Comparison of ENCODE assay signal across 8 mouse cellular contexts in genomic region chr13:55512379-55513031, GRCm38 (mm10). TPM values are rescaled to one million over a fixed set of nuclear protein-coding genes. Genes with fewer than 3 reads are reported as not detected.
DNase-seq lines count a peak whose midpoint lies in the region; ATAC-seq and TF ChIP-seq lines count a peak whose summit lies in the region.

No protein-coding gene starts in this region.

- H3K9ac ChIP-seq in hindbrain, embryonic 16.5 days (ENCODE audit: low read depth, low read length), result peak overlapping the region; percentile 97
- H3K9ac ChIP-seq in liver, embryonic 14.5 days (replicated peaks), result peak overlapping the region; percentile 66
- H3K9ac ChIP-seq in neural tube, embryonic 14.5 days (replicated peaks; ENCODE audit: low read depth, low read length), result peak overlapping the region; percentile 92

- 13% methylated on average over 25 of the region's 25 CpGs for whole genome bisulfite sequencing in spleen, adult 2 months
- WGBS in hindbrain, embryonic 16.5 days, result 2% methylated on average over 25 of the region's 25 CpGs
- 8% methylated on average over 25 of the region's 25 CpGs for WGBS in liver, embryonic 14.5 days (ENCODE audit: insufficient replicate concordance)
- 3% methylated on average over 25 of the region's 25 CpGs for WGBS in neural tube, embryonic 14.5 days

- H3K4me2 ChIP-seq in hindbrain, embryonic 16.5 days (ENCODE audit: low read length), result peak overlapping the region; percentile 87
- peak overlapping the region; percentile 93 for H3K4me2 ChIP-seq in liver, embryonic 14.5 days (ENCODE audit: low read depth)
- H3K4me2 ChIP-seq in neural tube, embryonic 14.5 days (ENCODE audit: low read depth, low read length), result peak overlapping the region; percentile 97

- no peak for TF ChIP-seq POLR2A in spleen, adult 2 months (IDR thresholded peaks at IDR 0.05; ENCODE audit: low read depth, low read length)

- H3K4me1 ChIP-seq in spleen, adult 2 months (ENCODE audit: control insufficient read depth, insufficient read depth, insufficient read length), result peaks cover 10% of the 10 kb centered on the region
- peaks cover 25% of the 10 kb centered on the region for H3K4me1 ChIP-seq in hindbrain, embryonic 16.5 days (ENCODE audit: control insufficient read depth, insufficient read depth, low read depth, low read length)
- peaks cover 14 to 23% of the 10 kb centered on the region in 2 experiments for H3K4me1 ChIP-seq in liver, embryonic 14.5 days (replicated peaks; ENCODE audit: control insufficient read depth in 2 of 2, insufficient read depth in 2 of 2, low read length in 1 of 2)
- H3K4me1 ChIP-seq in neural tube, embryonic 14.5 days (ENCODE audit: control insufficient read depth, insufficient read depth, low read length), result peaks cover 23% of the 10 kb centered on the region

- intact Hi-C loops in gastrocnemius, adult 2 months (cut with DNase I), result loop anchor here (2.0 kb wide), 2 partner anchors 18 to 62 kb away; no protein-coding TSS in a partner anchor

- H3K27ac ChIP-seq in spleen, adult 2 months (ENCODE audit: insufficient read depth, low read length), result peak overlapping the region; percentile 90; the same call in 1 of the 2 replicates
- H3K27ac ChIP-seq in gastrocnemius, adult 2 months, result peak overlapping the region; percentile 99
- H3K27ac ChIP-seq in hindbrain, embryonic 16.5 days (ENCODE audit: low read depth, low read length), result peak overlapping the region; percentile 87
- no peak overlapping the region for H3K27ac ChIP-seq in liver, embryonic 14.5 days
- peak overlapping the region; percentile 44 for H3K27ac ChIP-seq in neural tube, embryonic 14.5 days (ENCODE audit: low read depth, low read length)

- peaks cover 12% of the 10 kb centered on the region for H3K36me3 ChIP-seq in spleen, adult 2 months (ENCODE audit: control insufficient read depth, insufficient read depth, low read length)
- H3K36me3 ChIP-seq in hindbrain, embryonic 16.5 days (ENCODE audit: control insufficient read depth, insufficient read depth, low read length), result peaks cover 15% of the 10 kb centered on the region
- no peaks in the 10 kb centered on the region; the same call in 1 of the 2 replicates for H3K36me3 ChIP-seq in liver, embryonic 14.5 days (replicated peaks; ENCODE audit: control insufficient read depth, insufficient read depth, low read depth)
- H3K36me3 ChIP-seq in neural tube, embryonic 14.5 days (ENCODE audit: control insufficient read depth, insufficient read depth, low read length), result peaks cover 10% of the 10 kb centered on the region

- TF ChIP-seq CTCF in spleen, adult 2 months (IDR thresholded peaks at IDR 0.05; ENCODE audit: extremely low read depth, insufficient read depth, insufficient read length, insufficient replicate concordance), result no peak
- TF ChIP-seq CTCF in gastrocnemius, adult 2 months (IDR thresholded peaks at IDR 0.05), result no peak
- no peak for TF ChIP-seq CTCF in liver, embryonic 14.5 days (IDR thresholded peaks at IDR 0.05; ENCODE audit: low read depth)

- peak overlapping the region; percentile 96 for H3K4me3 ChIP-seq in spleen, adult 2 months (ENCODE audit: extremely low read depth, insufficient read depth, insufficient read length)
- H3K4me3 ChIP-seq in gastrocnemius, adult 2 months, result peak overlapping the region; percentile 81
- peak overlapping the region; percentile 87 for H3K4me3 ChIP-seq in hindbrain, embryonic 16.5 days (ENCODE audit: low read length)
- H3K4me3 ChIP-seq in liver, embryonic 14.5 days (ENCODE audit: insufficient read depth in 1 of 2, low read depth in 2 of 2, low read length in 2 of 2), result peak overlapping the region; percentile 59 to 81
- H3K4me3 ChIP-seq in neural tube, embryonic 14.5 days (ENCODE audit: low read depth, low read length), result peak overlapping the region; percentile 78

- ATAC-seq in hindbrain, embryonic 16.5 days, result peak; percentile 48
- ATAC-seq in liver, embryonic 14.5 days (ENCODE audit: insufficient read depth), result peak; percentile 32; the same call in 1 of the 2 replicates
- peak; percentile 44 for ATAC-seq in neural tube, embryonic 14.5 days (ENCODE audit: low read depth)

- TF ChIP-seq EP300 in liver, embryonic 14.5 days (IDR thresholded peaks at IDR 0.05; ENCODE audit: low read depth), result no peak

- H3K27me3 ChIP-seq in spleen, adult 2 months (ENCODE audit: control insufficient read depth, insufficient read depth, low read length), result peaks cover 4% of the 10 kb centered on the region; the same call in 1 of the 2 replicates
- H3K27me3 ChIP-seq in hindbrain, embryonic 16.5 days (replicated peaks; ENCODE audit: control insufficient read depth, insufficient read depth, low read length), result 0 out of 2 replicates have a peak, but pooled peaks cover 3% of the 10 kb centered on the region
- H3K27me3 ChIP-seq in liver, embryonic 14.5 days (ENCODE audit: control insufficient read depth, insufficient read depth, low read length), result no peaks in the 10 kb centered on the region; the same call in 1 of the 2 replicates
- H3K27me3 ChIP-seq in neural tube, embryonic 14.5 days (ENCODE audit: control insufficient read depth, insufficient read depth, low read length), result no peaks in the 10 kb centered on the region

- DNase-seq in spleen, adult 2 months (ENCODE audit: low read depth in 1 of 2, low spot score in 2 of 2), result no peak
- DNase-seq in spleen, postnatal 36 days (ENCODE audit: low spot score in 2 of 2), result no peak
- DNase-seq in cerebellum, adult 8-10 months, result peak; percentile 47
- DNase-seq in gastrocnemius, adult 2 months, result peak; percentile 88
- no peak for DNase-seq in liver, embryonic 14.5 days (ENCODE audit: low read depth in 3 of 3, low spot score in 3 of 3)
- DNase-seq in natural killer cell, adult 2 months (ENCODE audit: low spot score in 2 of 2), result no peak

- H3K9me3 ChIP-seq in hindbrain, embryonic 16.5 days (ENCODE audit: control insufficient read depth, low read length), result no peaks in the 10 kb centered on the region
- no peaks in the 10 kb centered on the region for H3K9me3 ChIP-seq in liver, embryonic 14.5 days (ENCODE audit: control insufficient read depth, low read length)
- H3K9me3 ChIP-seq in neural tube, embryonic 14.5 days (ENCODE audit: control insufficient read depth, low read length), result no peaks in the 10 kb centered on the region

RNA-seq across cellular contexts. Expression of gene Pdlim7, which starts 1.0 kb away (rescaled TPM):
- polyA plus RNA-seq in spleen, adult 2 months (2012; rRNA removed), result 38.3 and 46.2 TPM in 2 replicates
- total RNA-seq in gastrocnemius, adult 2 months (2021), result 100 to 1,000 TPM; 424 to 537 TPM
- 161 and 177 TPM in 2 replicates for polyA plus RNA-seq in hindbrain, embryonic 16.5 days (2015; fragmentation: Nextera tagmentation; extraction: Ambion mirVana)
- 11.5 and 13.7 TPM in 2 replicates for polyA plus RNA-seq in liver, embryonic 14.5 days (2012; rRNA removed)
- polyA plus RNA-seq in liver, embryonic 14.5 days (2014; fragmentation: Nextera tagmentation; extraction: Ambion mirVana), result 15.3 and 18.6 TPM in 2 replicates
- polyA plus RNA-seq in neural tube, embryonic 14.5 days (2014; fragmentation: Nextera tagmentation; extraction: Ambion mirVana), result 142 and 163 TPM in 2 replicates

RNA-seq across cellular contexts. Expression of gene Dok3, which starts 16.6 kb away (rescaled TPM):
- polyA plus RNA-seq in spleen, adult 2 months (2012; rRNA removed), result 248 and 364 TPM in 2 replicates
- total RNA-seq in gastrocnemius, adult 2 months (2021), result 1 to 10 TPM in 1 of 2 experiments, under 1 TPM in 1; 0.77 to 1.5 TPM
- 3.6 and 4.3 TPM in 2 replicates for polyA plus RNA-seq in hindbrain, embryonic 16.5 days (2015; fragmentation: Nextera tagmentation; extraction: Ambion mirVana)
- polyA plus RNA-seq in liver, embryonic 14.5 days (2012; rRNA removed), result 4.7 and 4.8 TPM in 2 replicates
- polyA plus RNA-seq in liver, embryonic 14.5 days (2014; fragmentation: Nextera tagmentation; extraction: Ambion mirVana), result 2.9 and 3.0 TPM in 2 replicates
- 4.2 and 4.6 TPM in 2 replicates for polyA plus RNA-seq in neural tube, embryonic 14.5 days (2014; fragmentation: Nextera tagmentation; extraction: Ambion mirVana)

RNA-seq across cellular contexts. Expression of gene Ddx41, which starts 24.0 kb away (rescaled TPM):
- 101 and 113 TPM in 2 replicates for polyA plus RNA-seq in spleen, adult 2 months (2012; rRNA removed)
- 10 to 100 TPM; 10.6 to 11.5 TPM for total RNA-seq in gastrocnemius, adult 2 months (2021)
- 55.3 and 56.3 TPM in 2 replicates for polyA plus RNA-seq in hindbrain, embryonic 16.5 days (2015; fragmentation: Nextera tagmentation; extraction: Ambion mirVana)
- 18.9 and 29.4 TPM in 2 replicates for polyA plus RNA-seq in liver, embryonic 14.5 days (2012; rRNA removed)
- 23.6 and 27.0 TPM in 2 replicates for polyA plus RNA-seq in liver, embryonic 14.5 days (2014; fragmentation: Nextera tagmentation; extraction: Ambion mirVana)
- 51.3 and 54.1 TPM in 2 replicates for polyA plus RNA-seq in neural tube, embryonic 14.5 days (2014; fragmentation: Nextera tagmentation; extraction: Ambion mirVana)

RNA-seq across cellular contexts. Expression of gene Dbn1, which starts 24.6 kb away (rescaled TPM):
- 12.8 and 14.2 TPM in 2 replicates for polyA plus RNA-seq in spleen, adult 2 months (2012; rRNA removed)
- total RNA-seq in gastrocnemius, adult 2 months (2021), result 1 to 10 TPM; 4.9 to 7.7 TPM
- polyA plus RNA-seq in hindbrain, embryonic 16.5 days (2015; fragmentation: Nextera tagmentation; extraction: Ambion mirVana), result 482 and 556 TPM in 2 replicates
- polyA plus RNA-seq in liver, embryonic 14.5 days (2012; rRNA removed), result 5.1 and 5.3 TPM in 2 replicates
- polyA plus RNA-seq in liver, embryonic 14.5 days (2014; fragmentation: Nextera tagmentation; extraction: Ambion mirVana), result 3.7 and 4.1 TPM in 2 replicates
- 376 and 450 TPM in 2 replicates for polyA plus RNA-seq in neural tube, embryonic 14.5 days (2014; fragmentation: Nextera tagmentation; extraction: Ambion mirVana)

RNA-seq across cellular contexts. Expression of gene Prr7, which starts 48.4 kb away (rescaled TPM):
- 16.2 and 33.9 TPM in 2 replicates for polyA plus RNA-seq in spleen, adult 2 months (2012; rRNA removed)
- total RNA-seq in gastrocnemius, adult 2 months (2021), result under 1 TPM; 0.18 to 0.22 TPM
- polyA plus RNA-seq in hindbrain, embryonic 16.5 days (2015; fragmentation: Nextera tagmentation; extraction: Ambion mirVana), result 4.4 and 4.9 TPM in 2 replicates
- polyA plus RNA-seq in liver, embryonic 14.5 days (2012; rRNA removed), result 0.32 and 0.62 TPM in 2 replicates
- polyA plus RNA-seq in liver, embryonic 14.5 days (2014; fragmentation: Nextera tagmentation; extraction: Ambion mirVana), result 0.14 TPM in 1 of 2 replicates, not detected in the other
- polyA plus RNA-seq in neural tube, embryonic 14.5 days (2014; fragmentation: Nextera tagmentation; extraction: Ambion mirVana), result 5.8 and 6.7 TPM in 2 replicates

Comparison
In these comparisons a context has a peak if more than half of its experiments do, and no peak if none do; other contexts are left out.
1. DNase-seq: peak in cerebellum, adult 8-10 months (single experiment) and gastrocnemius, adult 2 months (single experiment); none in spleen, adult 2 months (0 of 2), spleen, postnatal 36 days (0 of 2), liver, embryonic 14.5 days (0 of 3) and natural killer cell, adult 2 months (0 of 2).
2. RNA of gene Dok3, which starts 16.6 kb away (polyA plus RNA-seq): 248 to 364 TPM in spleen, adult 2 months; 2.9 to 4.8 TPM in liver, embryonic 14.5 days, 4.2 to 4.6 TPM in neural tube, embryonic 14.5 days and 3.6 to 4.3 TPM in hindbrain, embryonic 16.5 days; every median in the first group is over 10 times any median in the second.
3. Peak in every context shown above with its lines, with median percentiles within 50 percentile points of each other: H3K4me3 ChIP-seq, ATAC-seq, H3K4me2 ChIP-seq and H3K9ac ChIP-seq.